Mouse (Mus musculus) neutrophil, adult 65 days (primary cell): ENCODE measurements around the gene Oca2. TPM values are rescaled to one million over a fixed set of nuclear protein-coding genes. Genes with fewer than 3 reads are reported as not detected.

Source experiments
- total RNA-seq: library from RNA; stranded (reverse); gene quantifications from 2 replicates; pipeline ENCODE4 v1.2.4, GENCODE M21; 2023

The Oca2 gene
- not detected in 2 replicates for total RNA-seq

GRCm38 (mm10) chr7:56239543-56239942 is at the start of gene Oca2:
TSS of gene Oca2 (plus strand) at chr7:56239760.

Other genes with a start within 250 kb of the Oca2 start
- 0.43 TPM in 1 of 2 replicates, not detected in the other for gene Nipa1, start 219.8 kb upstream of the Oca2 start, total RNA-seq
- 36.0 and 46.7 TPM in 2 replicates for gene Herc2, start 189.6 kb upstream of the Oca2 start, total RNA-seq